Mouse (Mus musculus) stomach, postnatal 0 days (tissue): ENCODE measurements around the gene Rtn4r.

Experiments used
- CTCF ChIP-seq: IDR thresholded peaks from 2 replicates; pipeline ENCODE4 v1.5.1; 2016; ENCODE audit warnings: antibody characterized with exemption, low read depth, mild to moderate bottlenecking, moderate library complexity
- EP300 ChIP-seq: optimal IDR thresholded peaks from 2 replicates; pipeline ENCODE3; 2016; ENCODE audit warnings: antibody characterized with exemption

DNA sequence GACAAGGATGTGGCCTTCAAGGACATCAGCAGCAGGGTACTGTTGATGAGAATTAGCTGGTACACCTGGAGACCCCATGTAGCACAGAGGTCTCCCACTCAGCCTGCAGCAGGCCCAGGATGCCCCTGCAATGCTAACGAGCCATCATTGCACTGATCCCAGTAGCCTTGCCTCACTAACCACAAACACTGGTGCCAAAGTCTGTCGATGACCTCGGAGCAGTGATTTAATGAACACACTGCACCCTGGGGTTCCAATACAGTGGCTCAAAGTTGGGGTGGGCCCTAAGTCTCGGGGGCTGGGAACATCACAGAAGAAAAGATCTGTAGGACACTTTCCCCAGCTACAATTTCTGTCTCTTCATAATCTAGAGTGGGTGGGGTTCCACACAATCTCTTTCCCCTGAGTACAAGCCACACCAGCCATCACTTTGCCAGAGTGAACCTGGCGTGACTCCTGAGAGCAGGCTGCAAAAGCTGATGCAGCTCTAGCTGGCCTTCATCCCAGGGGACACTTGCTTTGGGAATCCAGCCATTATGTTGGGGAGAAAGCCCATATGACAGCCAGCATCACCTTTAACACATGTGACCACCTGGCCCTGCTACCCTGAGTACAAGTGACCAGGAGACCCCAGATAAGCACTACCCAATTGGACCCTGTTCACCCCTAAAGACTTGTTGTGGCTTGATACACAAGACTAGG, 49.0 kb upstream of the Rtn4r start:
- TF ChIP-seq CTCF (no peak), EP300 (no peak)
